Mouse (Mus musculus): ENCODE measurements around the gene Trak1. TPM values are rescaled to one million over a fixed set of nuclear protein-coding genes. Genes with fewer than 3 reads are reported as not detected.
"Not testable (repeated sequence)": the region's sequence is repeated elsewhere in the genome, so short reads cannot be mapped to it uniquely, and the experiment has no call there.

The Trak1 gene
- polyA plus RNA-seq, 1 experiment from 2014 or later = 49.9 TPM

GRCm38 (mm10) chr9:121433745-121434528 is 136.6 kb downstream of the Trak1 start:
- H3K4me2 ChIP-seq = no peak overlapping the region
- ATAC-seq = no peak
- 86% methylated on average over 15 of the region's 15 CpGs for WGBS
- H3K4me3 ChIP-seq = no peak overlapping the region
- no peaks in the 10 kb centered on the region for H3K27me3 ChIP-seq
- H3K27ac ChIP-seq = peak overlapping the region; percentile 10; the same call in 1 of the 2 replicates
- peaks cover 25% of the 10 kb centered on the region; the same call in 1 of the 2 replicates for H3K36me3 ChIP-seq (ENCODE audit: poor library complexity, severe bottlenecking)
- no peak overlapping the region for H3K9ac ChIP-seq
- no peaks in the 10 kb centered on the region for H3K9me3 ChIP-seq (replicated peaks)
- peaks cover 14% of the 10 kb centered on the region for H3K4me1 ChIP-seq

- Histone ChIP-seq H3K9ac (no peak overlapping the region), H3K9me3 (replicated peaks) (no peaks in the 10 kb centered on the region), H3K27ac (no peak overlapping the region), H3K4me3 (no peak overlapping the region), H3K36me3 (ENCODE audit: poor library complexity, severe bottlenecking) (peaks cover 25% of the 10 kb centered on the region; the same call in 1 of the 2 replicates), H3K4me1 (peaks cover 4% of the 10 kb centered on the region), H3K4me2 (no peak overlapping the region), H3K27me3 (no peaks in the 10 kb centered on the region)
- 76% methylated on average over 3 of the region's 3 CpGs for WGBS
- no peak for ATAC-seq
Measured at GRCm38 (mm10) chr9:121435332-121435956, 138.1 kb downstream of the Trak1 start.

- H3K9ac ChIP-seq = no peak overlapping the region
- H3K4me3 ChIP-seq = no peak overlapping the region
- peaks cover 23% of the 10 kb centered on the region; the same call in 1 of the 2 replicates for H3K36me3 ChIP-seq (ENCODE audit: poor library complexity, severe bottlenecking)
- H3K9me3 ChIP-seq (replicated peaks) = no peaks in the 10 kb centered on the region
- no peak overlapping the region for H3K4me2 ChIP-seq
- 73% methylated on average over 1 of the region's 1 CpGs for WGBS
- H3K27me3 ChIP-seq = no peaks in the 10 kb centered on the region
- no peak overlapping the region for H3K27ac ChIP-seq
- no peak for ATAC-seq
- no peaks in the 10 kb centered on the region; the same call in 1 of the 2 replicates for H3K4me1 ChIP-seq
Measured at GRCm38 (mm10) chr9:121436501-121436900, 139.2 kb downstream of the Trak1 start.

- Histone ChIP-seq H3K4me2 (no peak overlapping the region), H3K36me3 (ENCODE audit: poor library complexity, severe bottlenecking) (peaks cover 54% of the 10 kb centered on the region), H3K4me3 (no peak overlapping the region), H3K27ac (no peak overlapping the region), H3K4me1 (no peaks in the 10 kb centered on the region), H3K9me3 (replicated peaks) (no peaks in the 10 kb centered on the region), H3K9ac (no peak overlapping the region), H3K27me3 (no peaks in the 10 kb centered on the region)
- ATAC-seq = no peak
- 93% methylated on average over 1 of the region's 1 CpGs for WGBS
Measured at GRCm38 (mm10) chr9:121442145-121442544, 144.8 kb downstream of the Trak1 start.

GRCm38 (mm10) chr9:121443696-121444366 is 146.5 kb downstream of the Trak1 start:
- H3K27me3 ChIP-seq = no peaks in the 10 kb centered on the region
- H3K27ac ChIP-seq = peak overlapping the region; percentile 53
- H3K4me3 ChIP-seq = no peak overlapping the region
- H3K4me2 ChIP-seq = no peak overlapping the region
- 66% methylated on average over 31 of the region's 31 CpGs for WGBS
- no peaks in the 10 kb centered on the region for H3K9me3 ChIP-seq (replicated peaks)
- H3K4me1 ChIP-seq = no peaks in the 10 kb centered on the region
- peaks cover 71% of the 10 kb centered on the region for H3K36me3 ChIP-seq (ENCODE audit: poor library complexity, severe bottlenecking)
- H3K9ac ChIP-seq = no peak overlapping the region
- peak; percentile 39 for ATAC-seq

GRCm38 (mm10) chr9:121444367-121444707 is 147.0 kb downstream of the Trak1 start:
- H3K27ac ChIP-seq = peak overlapping the region; percentile 53
- no peak for ATAC-seq
- H3K4me3 ChIP-seq = no peak overlapping the region
- H3K27me3 ChIP-seq = no peaks in the 10 kb centered on the region
- H3K36me3 ChIP-seq (ENCODE audit: poor library complexity, severe bottlenecking) = peaks cover 76% of the 10 kb centered on the region
- no peak overlapping the region for H3K9ac ChIP-seq
- WGBS = 77% methylated on average over 3 of the region's 3 CpGs
- no peak overlapping the region for H3K4me2 ChIP-seq
- no peaks in the 10 kb centered on the region for H3K9me3 ChIP-seq (replicated peaks)
- H3K4me1 ChIP-seq = no peaks in the 10 kb centered on the region

GRCm38 (mm10) chr9:121445364-121445763 is 148.1 kb downstream of the Trak1 start:
- Histone ChIP-seq H3K4me3 (no peak overlapping the region), H3K27me3 (no peaks in the 10 kb centered on the region), H3K9ac (no peak overlapping the region), H3K4me2 (no peak overlapping the region), H3K9me3 (replicated peaks) (no peaks in the 10 kb centered on the region), H3K27ac (peak overlapping the region; percentile 60), H3K4me1 (no peaks in the 10 kb centered on the region), H3K36me3 (ENCODE audit: poor library complexity, severe bottlenecking) (peaks cover 85% of the 10 kb centered on the region)
- 94% methylated on average over 2 of the region's 2 CpGs for WGBS
- no peak for ATAC-seq

- peak; percentile 28; the same call in 1 of the 2 replicates for ATAC-seq
- no peaks in the 10 kb centered on the region for H3K27me3 ChIP-seq
- H3K36me3 ChIP-seq (ENCODE audit: poor library complexity, severe bottlenecking) = peaks cover 95% of the 10 kb centered on the region
- no peak overlapping the region for H3K9ac ChIP-seq
- WGBS = 85% methylated on average over 13 of the region's 13 CpGs
- H3K9me3 ChIP-seq (replicated peaks) = no peaks in the 10 kb centered on the region
- H3K4me1 ChIP-seq = no peaks in the 10 kb centered on the region
- no peak overlapping the region for H3K4me3 ChIP-seq
- no peak overlapping the region for H3K4me2 ChIP-seq
- peak overlapping the region; percentile 6; the same call in 1 of the 2 replicates for H3K27ac ChIP-seq
Measured at GRCm38 (mm10) chr9:121446431-121446831, 149.1 kb downstream of the Trak1 start.

GRCm38 (mm10) chr9:121452342-121452942 is 155.1 kb downstream of the Trak1 start:
- ATAC-seq; H3K9ac ChIP-seq; H3K4me2 ChIP-seq; H3K9me3 ChIP-seq (replicated peaks); H3K27me3 ChIP-seq; H3K4me1 ChIP-seq; H3K4me3 ChIP-seq: not testable (repeated sequence)
- Histone ChIP-seq H3K36me3 (ENCODE audit: poor library complexity, severe bottlenecking) (peaks cover 98% of the 10 kb centered on the region), H3K27ac (peak overlapping the region; percentile 19; the same call in 1 of the 2 replicates)
- 42% methylated on average over 9 of the region's 9 CpGs for WGBS

GRCm38 (mm10) chr9:121454891-121455290 is 157.6 kb downstream of the Trak1 start:
- Histone ChIP-seq H3K9ac (no peak overlapping the region), H3K4me1 (no peaks in the 10 kb centered on the region), H3K36me3 (ENCODE audit: poor library complexity, severe bottlenecking) (peaks cover 92% of the 10 kb centered on the region), H3K4me3 (no peak overlapping the region), H3K27ac (no peak overlapping the region), H3K27me3 (no peaks in the 10 kb centered on the region), H3K9me3 (replicated peaks) (no peaks in the 10 kb centered on the region), H3K4me2 (no peak overlapping the region)
- no peak for ATAC-seq
- WGBS = 91% methylated on average over 3 of the region's 3 CpGs

- H3K27ac ChIP-seq = no peak overlapping the region
- H3K9me3 ChIP-seq (replicated peaks) = no peaks in the 10 kb centered on the region
- no peak overlapping the region for H3K9ac ChIP-seq
- H3K4me1 ChIP-seq = no peaks in the 10 kb centered on the region
- WGBS = 94% methylated on average over 13 of the region's 13 CpGs
- H3K4me2 ChIP-seq = no peak overlapping the region
- H3K27me3 ChIP-seq = no peaks in the 10 kb centered on the region
- H3K36me3 ChIP-seq (ENCODE audit: poor library complexity, severe bottlenecking) = peaks cover 92% of the 10 kb centered on the region
- no peak for ATAC-seq
- no peak overlapping the region for H3K4me3 ChIP-seq
Measured at GRCm38 (mm10) chr9:121456739-121457515, 159.6 kb downstream of the Trak1 start.

Data from forebrain, embryonic 13.5 days (tissue).